18 mouse cellular contexts compared by ENCODE assay signal in genomic region chr7:118723927-118724326, GRCm38 (mm10).
"Had no signal": no experiment of that assay in that cellular context is flagged by ENCODE, and none has a peak within 500 bp of the region (broad histone marks: within the 10 kb centered on the region; RNA-seq: fewer than 3 reads in every experiment).

No protein-coding gene starts in this region.

- H3K27me3 ChIP-seq: intestine, embryonic 15.5 days; limb, embryonic 12.5 days; liver, embryonic 13.5 days; neural tube, embryonic 15.5 days; stomach, embryonic 15.5 days had no signal

- H3K4me2 ChIP-seq: intestine, embryonic 15.5 days; limb, embryonic 12.5 days; liver, embryonic 13.5 days; neural tube, embryonic 15.5 days; stomach, embryonic 15.5 days had no signal

- H3K9ac ChIP-seq: intestine, embryonic 15.5 days; limb, embryonic 12.5 days; liver, embryonic 13.5 days; liver, postnatal 0 days; neural tube, embryonic 15.5 days; stomach, embryonic 15.5 days had no signal

- H3K4me1 ChIP-seq: intestine, embryonic 15.5 days; limb, embryonic 12.5 days; liver, embryonic 13.5 days; midbrain, embryonic 10.5 days; neural tube, embryonic 15.5 days; stomach, embryonic 15.5 days had no signal

- H3K4me3 ChIP-seq: intestine, embryonic 15.5 days; limb, embryonic 12.5 days; liver, embryonic 13.5 days; midbrain, embryonic 10.5 days; myocyte; neural tube, embryonic 15.5 days; stomach, embryonic 15.5 days had no signal

- H3K9me3 ChIP-seq: intestine, embryonic 15.5 days; limb, embryonic 12.5 days; liver, embryonic 13.5 days; midbrain, embryonic 10.5 days; neural tube, embryonic 15.5 days; stomach, embryonic 15.5 days had no signal

- ATAC-seq: intestine, embryonic 15.5 days; liver, postnatal 0 days had no signal

- H3K27ac ChIP-seq: intestine, embryonic 15.5 days; limb, embryonic 12.5 days; liver, embryonic 13.5 days; midbrain, embryonic 10.5 days; neural tube, embryonic 15.5 days; stomach, embryonic 15.5 days had no signal

- DNase-seq: kidney, adult 18-20 months; kidney, postnatal 10 days; layer of hippocampus, adult 9-11 months; layer of hippocampus, postnatal 36 days; liver; liver, embryonic 13.5 days; liver, postnatal 0 days; midbrain, embryonic 14.5 days; right cerebral cortex, adult 18-20 months; spleen, adult 18-20 months; thymus, adult 2 months; thymus, postnatal 25 days had no signal
